Mouse (Mus musculus) embryonic fibroblast, embryonic 13.5 days (primary cell): ENCODE data around the gene Msi2.

Experiments used
- CTCF ChIP-seq: IDR thresholded peaks from 2 replicates; pipeline ENCODE4 v1.5.1; 2011; ENCODE audit warnings: mild to moderate bottlenecking, control low read depth, low read length, moderate library complexity, borderline replicate concordance; ENCODE audit not compliant: insufficient read depth
- POLR2A ChIP-seq: IDR thresholded peaks from 2 replicates; pipeline ENCODE4 v1.6.1; 2011; ENCODE audit warnings: low read depth, mild to moderate bottlenecking, control low read depth, low read length, moderate library complexity

- TF ChIP-seq CTCF (no peak), POLR2A (no peak)
Observed at GRCm38 (mm10) chr11:88688644-88689043, 29.7 kb downstream of the Msi2 start.
